Mouse (Mus musculus) hindbrain, embryonic 10.5 days (tissue): ENCODE measurements around the gene Stx2. TPM values are rescaled to one million over a fixed set of nuclear protein-coding genes. Genes with fewer than 3 reads are reported as not detected.
A peak's percentile ranks its signal among the peaks of the same experiment; 100 is the strongest.
"Not testable (repeated sequence)": the region's sequence is repeated elsewhere in the genome, so short reads cannot be mapped to it uniquely, and the experiment has no call there.

Experiments
- DNase-seq: peaks from one replicate; pipeline ENCODE4 v3.0.0-alpha.2; 2017; ENCODE audit warnings: low spot score
- H3K27ac ChIP-seq: fragments of 300-500 bp; sonication (generic); 2 replicates; pipeline ENCODE4 v1.5.1; 2016; ENCODE audit warnings: mild to moderate bottlenecking, moderate library complexity
- H3K27me3 ChIP-seq: fragments of 300-500 bp; sonication (generic); 2 replicates; pipeline ENCODE4 v1.6.1; 2016; ENCODE audit warnings: mild to moderate bottlenecking; ENCODE audit not compliant: poor library complexity, insufficient read depth, severe bottlenecking
- H3K36me3 ChIP-seq: fragments of 300-500 bp; sonication (generic); 2 replicates; pipeline ENCODE4 v1.6.1; 2016; ENCODE audit warnings: mild to moderate bottlenecking, moderate library complexity
- H3K4me1 ChIP-seq: fragments of 300-500 bp; sonication (generic); replicated peaks from 2 replicates; pipeline ENCODE4 v1.6.1; 2016; ENCODE audit warnings: mild to moderate bottlenecking
- H3K4me3 ChIP-seq: fragments of 300-500 bp; sonication (generic); 2 replicates; pipeline ENCODE4 v1.5.1; 2016; ENCODE audit warnings: mild to moderate bottlenecking, moderate library complexity
- H3K9me3 ChIP-seq: fragments of 300-500 bp; sonication (generic); 2 replicates; pipeline ENCODE4 v1.6.1; 2016; ENCODE audit warnings: mild to moderate bottlenecking, moderate library complexity
- WGBS: fragments of 180-500 bp; shearing (Covaris S2); methylation state at CpG from one replicate; pipeline ENCODE4 v1.1.7; 2016; 5-methylcytosine and 5-hydroxymethylcytosine counted together
- polyA plus RNA-seq: library from polyadenylated mRNA; unstranded; fragments of >200 nt; fragmentation: Nextera tagmentation; extraction: Ambion mirVana; gene quantifications from 2 replicates; pipeline ENCODE4 v1.2.1, GENCODE M21; 2016

Gene Stx2
- polyA plus RNA-seq, 1 experiment from 2014 or later = 26.7 TPM

DNA sequence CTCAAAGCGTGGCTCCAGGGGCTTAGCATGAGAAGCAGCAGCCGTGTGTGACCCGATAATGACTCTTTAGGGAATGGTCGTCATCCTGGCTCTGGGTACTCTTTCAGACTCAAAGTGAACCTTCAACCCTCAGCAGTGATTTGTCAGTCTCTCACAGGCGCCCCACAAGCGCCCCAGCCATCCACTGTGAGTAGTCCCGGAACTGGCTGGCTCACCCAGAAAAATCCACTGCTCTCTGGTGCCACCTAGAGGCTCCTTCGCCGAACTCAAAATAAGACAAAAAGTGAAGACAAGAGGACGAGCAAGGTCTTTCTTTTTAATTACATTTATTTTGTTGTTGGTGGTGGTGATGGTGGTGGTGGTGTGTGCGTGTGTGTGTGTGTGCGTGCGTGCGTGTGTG, 37.1 kb downstream of the Stx2 start:
- peaks cover 6% of the 10 kb centered on the region; the same call in 1 of the 2 replicates for H3K9me3 ChIP-seq
- H3K4me1 ChIP-seq = peaks cover 18% of the 10 kb centered on the region
- no peaks in the 10 kb centered on the region for H3K36me3 ChIP-seq
- DNase-seq = peak; percentile 79
- 20% methylated on average over 14 of the region's 14 CpGs for WGBS
- H3K27ac ChIP-seq = peak overlapping the region; percentile 35; the same call in 1 of the 2 replicates
- H3K4me3 ChIP-seq = no peak overlapping the region; the same call in 1 of the 2 replicates
- no peaks in the 10 kb centered on the region for H3K27me3 ChIP-seq

DNA sequence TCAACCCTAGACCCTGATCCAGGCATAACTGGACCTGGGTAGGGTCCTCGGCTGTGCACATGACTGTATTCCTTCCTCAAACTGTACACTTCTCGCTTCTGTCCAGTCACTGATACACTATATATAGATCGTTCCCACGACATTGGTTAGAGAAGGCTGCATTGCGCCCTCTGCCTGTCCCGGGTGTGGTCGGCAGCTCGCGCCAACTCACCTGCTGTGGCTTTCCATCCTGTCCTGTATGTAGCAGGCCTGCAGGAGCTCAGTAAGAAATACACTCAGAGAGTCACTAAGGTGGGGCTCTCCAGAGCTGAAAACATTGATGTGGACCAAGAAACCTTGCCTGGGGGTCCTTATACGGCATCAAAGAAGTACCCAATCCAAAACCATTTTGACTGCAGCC, 37.5 kb downstream of the Stx2 start:
- Histone ChIP-seq H3K4me3 (no peak overlapping the region), H3K9me3 (peaks cover 6% of the 10 kb centered on the region; the same call in 1 of the 2 replicates), H3K27ac (peak overlapping the region; percentile 35; the same call in 1 of the 2 replicates), H3K27me3 (no peaks in the 10 kb centered on the region), H3K4me1 (peaks cover 14% of the 10 kb centered on the region; the same call in 1 of the 2 replicates), H3K36me3 (no peaks in the 10 kb centered on the region)
- 69% methylated on average over 10 of the region's 10 CpGs for WGBS
- no peak for DNase-seq

DNA sequence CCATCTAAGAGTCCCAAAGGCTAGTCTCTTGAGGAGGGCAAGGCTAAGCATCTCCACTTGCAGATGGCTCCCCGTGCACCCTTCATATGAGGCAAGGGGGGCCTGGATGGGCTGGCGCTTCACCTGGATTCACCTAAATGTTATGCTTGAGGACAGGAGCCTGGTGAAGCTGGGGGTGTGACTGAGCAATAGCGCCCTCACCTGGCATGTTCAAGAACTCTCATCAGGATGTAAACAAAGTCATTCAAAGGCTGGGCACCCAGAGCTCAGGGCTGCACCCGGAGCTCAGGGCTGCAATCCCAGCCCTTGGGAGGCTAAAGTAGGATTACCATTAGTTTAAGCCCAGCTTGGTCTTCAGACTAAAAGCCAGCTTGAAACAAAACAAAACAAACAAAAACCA, 44.0 kb downstream of the Stx2 start:
- no peak for DNase-seq
- Histone ChIP-seq H3K27ac (no peak overlapping the region), H3K36me3 (no peaks in the 10 kb centered on the region), H3K9me3 (peaks cover 15% of the 10 kb centered on the region), H3K4me3 (no peak overlapping the region), H3K4me1 (no peaks in the 10 kb centered on the region), H3K27me3 (no peaks in the 10 kb centered on the region)
- 55% methylated on average over 4 of the region's 4 CpGs for WGBS

DNA sequence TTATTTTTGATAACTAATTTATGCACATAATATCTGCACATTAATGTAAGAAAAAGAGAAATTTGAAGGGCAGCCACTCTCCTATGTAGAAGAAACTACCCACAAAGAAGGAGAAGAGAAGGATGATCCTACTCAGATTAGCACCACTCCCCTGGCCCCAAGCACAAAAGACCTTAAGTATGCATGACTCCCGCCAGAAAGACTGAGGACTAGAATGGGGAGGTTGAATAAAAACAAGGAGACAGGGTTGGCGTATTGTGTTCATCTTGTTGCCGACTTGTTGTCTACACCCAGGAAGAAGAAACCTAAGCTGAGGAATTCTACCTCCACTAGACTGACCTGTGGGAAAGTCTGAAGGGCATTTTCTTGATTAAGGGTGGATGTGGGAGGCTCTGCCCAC, 49.5 kb downstream of the Stx2 start:
- 79% methylated on average over 3 of the region's 3 CpGs for WGBS
- no peaks in the 10 kb centered on the region for H3K4me1 ChIP-seq
- H3K4me3 ChIP-seq = no peak overlapping the region
- no peak overlapping the region for H3K27ac ChIP-seq
- no peak for DNase-seq
- peaks cover 11% of the 10 kb centered on the region; the same call in 1 of the 2 replicates for H3K9me3 ChIP-seq
- H3K36me3 ChIP-seq = no peaks in the 10 kb centered on the region
- no peaks in the 10 kb centered on the region for H3K27me3 ChIP-seq

DNA sequence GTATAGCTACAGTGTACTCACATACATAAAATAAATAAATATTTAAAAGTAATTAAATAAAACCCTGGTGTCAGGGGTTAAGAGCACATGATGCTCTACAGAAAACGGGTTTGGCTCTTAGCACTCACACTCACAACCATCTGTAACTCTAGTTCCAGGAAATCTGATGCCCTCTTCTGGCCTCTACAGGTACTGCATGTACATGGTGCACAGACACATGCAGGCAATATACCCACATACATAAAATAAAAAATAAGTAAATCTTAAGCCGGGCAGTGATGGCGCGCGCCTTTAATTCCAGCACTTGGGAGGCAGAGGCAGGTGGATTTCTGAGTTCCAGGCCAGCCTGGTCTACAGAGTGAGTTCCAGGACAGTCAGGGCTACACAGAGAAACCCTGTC, 54.0 kb downstream of the Stx2 start:
- H3K4me3 ChIP-seq, H3K36me3 ChIP-seq, H3K27ac ChIP-seq, H3K9me3 ChIP-seq: not testable (repeated sequence)
- Histone ChIP-seq H3K4me1 (peaks cover 25% of the 10 kb centered on the region), H3K27me3 (peaks cover 27% of the 10 kb centered on the region)
- 87% methylated on average over 5 of the region's 5 CpGs for WGBS
- peak; percentile 27 for DNase-seq

DNA sequence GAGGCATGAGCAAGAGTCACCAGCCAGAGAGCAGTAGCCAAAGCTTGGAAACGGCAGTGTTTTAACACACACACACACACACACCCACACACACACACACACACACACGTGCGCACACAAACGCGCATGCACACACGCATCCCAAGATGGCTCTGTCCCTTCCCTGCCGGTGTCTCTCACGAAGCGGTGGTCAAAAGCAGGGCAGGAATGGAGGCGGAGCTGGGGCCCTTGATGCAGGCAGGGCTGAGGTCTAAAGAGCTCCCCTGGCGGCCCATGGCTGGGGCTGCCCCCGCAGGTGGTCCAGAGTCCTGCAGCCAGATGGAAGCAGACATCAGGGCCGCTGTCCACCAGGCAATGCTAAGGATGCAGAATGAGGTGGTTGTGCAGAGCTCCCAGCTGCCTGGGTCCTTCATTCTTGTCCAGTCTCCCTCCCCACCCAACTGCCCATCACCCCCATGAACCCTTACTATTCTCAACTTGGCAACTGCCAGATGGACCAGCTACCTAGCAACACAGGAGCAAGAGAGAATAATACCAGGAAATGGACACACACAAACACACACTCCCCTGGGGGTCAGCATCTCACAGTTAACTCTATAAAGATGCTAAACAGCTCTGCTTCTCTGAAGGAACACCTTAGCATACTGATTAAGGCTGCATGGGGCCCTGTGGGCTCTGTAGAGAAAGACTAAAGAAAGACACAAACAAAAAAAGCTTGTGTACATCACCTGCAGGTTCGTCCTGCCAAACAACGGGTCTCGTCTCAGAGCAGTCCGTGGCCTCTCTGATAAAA, 54.9 kb downstream of the Stx2 start, which contains the start of gene Rimbp2:
TSS of gene Rimbp2 (minus strand) at position 209 of the 793 bp plus-strand sequence.
- peak within 1 kb of the TSS; percentile 86 for H3K27ac ChIP-seq
- 7% methylated on average over 17 of the region's 17 CpGs for WGBS
- DNase-seq = peak; percentile 81
- H3K27me3 ChIP-seq = peaks cover 27% of the 10 kb centered on the region
- H3K4me3 ChIP-seq = peak within 1 kb of the TSS; percentile 65
- no peaks in the 10 kb centered on the region for H3K9me3 ChIP-seq
- H3K4me1 ChIP-seq = peaks cover 25% of the 10 kb centered on the region
- H3K36me3 ChIP-seq = no peaks in the 10 kb centered on the region

DNA sequence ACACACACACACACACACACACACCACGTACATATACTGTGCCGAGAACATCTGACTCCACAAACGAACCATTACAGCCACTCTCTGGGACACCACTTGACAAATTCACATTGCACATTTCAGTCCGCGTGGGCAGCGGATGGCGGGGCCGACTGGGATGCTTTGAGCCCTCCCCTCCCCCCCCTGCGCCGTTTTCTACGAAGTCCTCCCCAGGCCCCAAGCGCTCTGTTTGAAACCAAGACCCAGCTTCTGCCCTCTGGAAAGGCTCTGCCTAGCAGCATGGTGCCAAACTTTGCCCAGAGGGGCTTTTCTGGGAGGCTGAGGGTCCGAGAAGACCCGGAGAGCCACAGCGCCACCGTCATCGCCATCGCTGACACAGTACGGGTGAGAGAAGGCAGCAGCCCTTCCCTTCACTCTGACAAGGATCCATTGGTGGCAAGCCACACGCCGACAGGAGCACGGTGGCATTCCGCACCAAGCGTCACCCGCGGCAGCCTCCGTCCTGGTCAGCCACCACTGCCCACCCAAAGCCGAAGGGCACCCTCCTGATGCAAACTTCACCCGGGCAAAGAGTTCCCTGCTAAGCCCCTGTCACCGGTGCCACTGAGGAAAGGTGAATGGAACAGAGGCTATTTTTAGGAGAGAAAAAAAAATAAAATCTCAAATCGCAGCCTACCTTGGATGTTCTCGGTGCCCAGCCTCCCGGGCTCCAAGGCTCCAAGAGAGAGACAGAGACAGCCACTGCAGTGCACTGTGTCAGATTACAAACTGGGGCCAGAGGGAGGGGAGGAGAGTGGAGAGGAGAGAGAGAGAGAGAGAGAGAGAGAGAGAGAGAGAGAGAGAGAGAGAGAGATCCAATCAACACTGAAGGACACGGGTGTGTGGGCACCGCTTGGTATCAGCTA, 55.8 kb downstream of the Stx2 start:
- H3K27ac ChIP-seq = peak overlapping the region; percentile 86

DNA sequence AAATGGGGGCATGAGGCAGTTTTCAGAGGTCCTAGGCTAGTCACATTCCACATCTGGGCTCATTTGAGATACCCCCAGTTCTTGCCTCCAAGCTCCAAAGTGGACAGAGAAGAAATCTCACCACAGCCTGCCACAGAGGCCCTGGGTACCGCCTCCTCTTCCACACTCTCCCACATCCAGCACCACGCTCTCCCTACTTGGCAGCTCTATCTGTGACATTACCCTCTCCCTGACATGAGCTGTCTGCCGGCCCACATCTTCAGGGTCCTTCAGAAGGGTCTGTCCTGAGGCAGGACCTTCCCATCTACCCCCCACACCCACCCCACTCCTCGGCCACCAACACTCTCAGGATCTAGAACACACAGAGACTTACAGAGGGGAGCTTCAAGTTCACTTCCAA, 56.9 kb downstream of the Stx2 start:
- Histone ChIP-seq H3K4me3 (peak overlapping the region; percentile 65), H3K4me1 (peaks cover 25% of the 10 kb centered on the region), H3K36me3 (no peaks in the 10 kb centered on the region), H3K27me3 (peaks cover 27% of the 10 kb centered on the region), H3K27ac (no peak overlapping the region), H3K9me3 (0 out of 2 replicates have a peak, but pooled peaks cover 2% of the 10 kb centered on the region)
- WGBS = 34% methylated on average over 4 of the region's 4 CpGs
- no peak for DNase-seq

More for the DNA sequence above, 55.8 kb downstream of the Stx2 start:
- Histone ChIP-seq H3K9me3 (0 out of 2 replicates have a peak, but pooled peaks cover 2% of the 10 kb centered on the region), H3K27me3 (peaks cover 27% of the 10 kb centered on the region), H3K4me1 (peaks cover 25% of the 10 kb centered on the region), H3K4me3 (peak overlapping the region; percentile 65), H3K36me3 (no peaks in the 10 kb centered on the region)
- peak; percentile 49 for DNase-seq
- under 1% methylated on average over 35 of the region's 35 CpGs for WGBS

DNA sequence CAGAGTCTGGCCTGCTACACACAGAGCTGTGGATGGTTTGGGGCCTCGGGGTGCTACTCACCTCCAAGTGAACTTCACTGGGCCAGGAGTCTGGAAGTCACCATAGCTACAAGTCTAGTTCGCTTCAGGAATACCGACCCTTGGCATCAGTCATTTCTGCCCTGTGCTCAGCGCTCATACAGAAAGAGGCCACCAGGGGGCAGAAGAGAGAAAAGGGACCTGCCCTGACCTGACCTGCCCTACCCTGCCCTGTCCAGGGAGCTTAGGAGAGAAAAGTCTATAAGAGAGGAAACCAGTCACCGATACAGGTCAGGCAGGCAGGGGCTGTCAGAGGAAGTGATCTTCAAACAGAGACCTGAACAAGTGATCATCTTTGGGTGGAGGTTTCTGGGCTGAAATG, 61.3 kb downstream of the Stx2 start:
- Histone ChIP-seq H3K36me3 (no peaks in the 10 kb centered on the region), H3K27ac (no peak overlapping the region), H3K4me3 (no peak overlapping the region), H3K4me1 (peaks cover 7% of the 10 kb centered on the region), H3K9me3 (0 out of 2 replicates have a peak, but pooled peaks cover 2% of the 10 kb centered on the region), H3K27me3 (peaks cover 17% of the 10 kb centered on the region)
- 76% methylated on average over 5 of the region's 5 CpGs for WGBS
- DNase-seq = peak; percentile 17

DNA sequence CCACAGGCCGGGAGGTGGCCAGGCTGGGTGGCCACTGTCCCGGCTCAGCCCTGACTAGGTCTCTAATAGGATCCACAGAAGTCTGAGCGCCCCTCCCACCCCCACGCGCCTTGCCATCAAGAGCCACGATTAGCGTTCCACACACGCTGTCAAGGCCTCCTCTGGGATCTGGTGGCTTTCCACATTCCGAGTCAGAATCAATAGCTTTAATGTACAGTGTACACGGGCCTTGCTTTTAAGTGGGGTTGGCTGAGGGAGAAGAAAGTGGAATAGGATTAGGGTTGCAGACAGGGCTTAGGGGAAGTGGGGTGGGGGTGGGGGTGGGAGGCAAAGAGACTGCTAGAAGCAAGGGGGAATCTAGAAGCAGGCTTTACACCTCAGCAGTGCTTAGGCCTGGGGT, 67.9 kb downstream of the Stx2 start:
- no peak for DNase-seq
- Histone ChIP-seq H3K4me3 (no peak overlapping the region), H3K9me3 (no peaks in the 10 kb centered on the region), H3K36me3 (no peaks in the 10 kb centered on the region), H3K27me3 (no peaks in the 10 kb centered on the region), H3K4me1 (no peaks in the 10 kb centered on the region), H3K27ac (no peak overlapping the region)
- 87% methylated on average over 10 of the region's 10 CpGs for WGBS

DNA sequence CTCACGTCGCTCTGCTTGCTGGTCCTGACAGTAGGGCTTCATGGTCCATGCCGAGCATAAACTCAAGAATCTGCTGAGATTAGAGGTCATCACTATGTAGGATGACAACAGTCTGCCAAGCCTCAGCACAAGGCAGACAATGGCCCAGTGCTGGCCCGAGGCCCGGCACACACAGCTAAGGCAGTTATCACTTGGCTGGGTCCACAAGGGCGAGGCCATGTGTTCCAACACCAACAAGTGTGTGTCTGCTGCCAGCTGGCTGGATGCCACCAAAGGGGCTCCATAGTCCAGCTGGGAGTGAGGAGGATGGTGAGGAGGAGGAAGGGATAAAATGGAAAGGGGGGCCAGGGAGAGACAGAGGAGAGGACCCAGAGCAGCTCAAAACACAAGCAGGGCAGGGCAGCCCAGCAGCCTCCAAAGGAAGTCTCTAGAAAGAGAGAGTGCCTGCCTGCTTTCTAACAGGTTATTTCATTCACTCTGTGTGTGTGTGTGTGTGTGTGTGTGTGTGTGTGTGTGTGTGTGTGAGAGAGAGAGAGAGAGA, 72.9 kb downstream of the Stx2 start:
- Histone ChIP-seq H3K9me3 (no peaks in the 10 kb centered on the region), H3K27ac (no peak overlapping the region), H3K4me1 (no peaks in the 10 kb centered on the region), H3K4me3 (no peak overlapping the region), H3K36me3 (no peaks in the 10 kb centered on the region), H3K27me3 (no peaks in the 10 kb centered on the region)
- DNase-seq = no peak
- WGBS = 88% methylated on average over 6 of the region's 6 CpGs
